Mouse (Mus musculus) embryonic facial prominence, embryonic 11.5 days (tissue): ENCODE measurements around the gene Gm38431. TPM values are rescaled to one million over a fixed set of nuclear protein-coding genes. Genes with fewer than 3 reads are reported as not detected.

Experiments
- ATAC-seq: fragments of 200-750 bp; cut with Nextera tagmentation; replicated peaks from 2 replicates; pipeline ENCODE4 v1.8.0; 2017; ENCODE audit warnings: low read depth; ENCODE audit not compliant: insufficient number of reproducible peaks, low FRiP score, low TSS enrichment
- DNase-seq: peaks from one replicate; pipeline ENCODE4 v3.0.0-alpha.2; 2015; ENCODE audit warnings: low spot score
- H3K27ac ChIP-seq: fragments of 300-500 bp; sonication (generic); replicated peaks from 2 replicates; pipeline ENCODE4 v1.5.1; 2014; ENCODE audit warnings: mild to moderate bottlenecking, low read depth, low read length, control low read depth
- H3K27me3 ChIP-seq: fragments of 300-500 bp; sonication (generic); 2 replicates; pipeline ENCODE4 v1.6.1; 2014; ENCODE audit warnings: mild to moderate bottlenecking, low read length, moderate library complexity, mixed read lengths; ENCODE audit not compliant: control insufficient read depth, insufficient read depth
- H3K36me3 ChIP-seq: fragments of 300-500 bp; sonication (generic); replicated peaks from 2 replicates; pipeline ENCODE4 v1.6.1; 2014; ENCODE audit warnings: low read depth, mild to moderate bottlenecking, low read length, moderate library complexity, mixed read lengths; ENCODE audit not compliant: control insufficient read depth, insufficient read depth
- H3K4me1 ChIP-seq: fragments of 300-500 bp; sonication (generic); 2 replicates; pipeline ENCODE4 v1.6.1; 2014; ENCODE audit warnings: low read length, mixed read lengths; ENCODE audit not compliant: control insufficient read depth, insufficient read depth
- H3K4me2 ChIP-seq: fragments of 300-500 bp; sonication (generic); 2 replicates; pipeline ENCODE4 v1.6.1; 2014; ENCODE audit warnings: low read depth, mild to moderate bottlenecking, control low read depth, low read length, moderate library complexity
- H3K4me3 ChIP-seq: fragments of 300-500 bp; sonication (generic); 2 replicates; pipeline ENCODE4 v1.5.1; 2014; ENCODE audit warnings: low read depth, low read length, control low read depth
- H3K9ac ChIP-seq: fragments of 300-500 bp; sonication (generic); replicated peaks from 2 replicates; pipeline ENCODE4 v1.6.1; 2014; ENCODE audit warnings: mild to moderate bottlenecking, control low read depth, low read length
- H3K9me3 ChIP-seq: fragments of 300-500 bp; sonication (generic); replicated peaks from 2 replicates; pipeline ENCODE4 v1.6.1; 2016; ENCODE audit warnings: mild to moderate bottlenecking, low read length, inconsistent platforms, mixed read lengths; ENCODE audit not compliant: control insufficient read depth
- WGBS: fragments of 180-500 bp; shearing (Covaris S2); extraction: QIAGEN DNeasy Blood & Tissue Kit; methylation state at CpG from one replicate; pipeline ENCODE4 v1.1.7; 2014; 5-methylcytosine and 5-hydroxymethylcytosine counted together
- microRNA counts: library from miRNA; unstranded; fragments of <30 nt; microRNA quantifications from one replicate; lab custom pipeline; 2016
- microRNA-seq: library from miRNA; unstranded; fragments of <30 nt; microRNA quantifications from one replicate; pipeline ENCODE4, GENCODE M21; 2016; ENCODE audit warnings: borderline number of aligned reads
- polyA plus RNA-seq: library from polyadenylated mRNA; unstranded; fragments of >200 nt; fragmentation: Nextera tagmentation; extraction: Ambion mirVana; gene quantifications from 2 replicates; pipeline ENCODE4 v1.2.1, GENCODE M21; 2014

Gm38431 gene
- polyA plus RNA-seq, 1 experiment from 2014 or later = 2.3 TPM

DNA sequence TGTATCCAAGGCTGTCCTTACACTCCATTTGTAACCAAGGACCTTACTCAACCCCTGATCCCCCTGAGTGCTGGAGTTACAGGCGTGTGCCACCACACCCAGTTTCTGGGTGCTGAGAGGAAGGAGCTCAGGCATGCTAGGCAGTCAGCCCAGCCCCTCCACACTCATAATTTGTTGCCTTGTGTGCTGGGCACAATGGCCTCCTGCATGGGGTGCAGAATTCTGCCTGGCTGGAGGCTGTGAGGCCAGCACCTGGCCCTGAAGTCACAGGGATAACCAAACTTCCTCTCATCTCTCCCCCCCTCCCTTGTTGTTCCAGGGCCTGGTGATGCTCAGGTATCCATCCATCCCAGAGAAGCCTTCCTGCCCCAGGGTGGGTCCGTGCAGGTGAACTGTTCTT lies 73.2 kb downstream of the Gm38431 start:
- Histone ChIP-seq H3K27me3 (peaks cover 30% of the 10 kb centered on the region), H3K36me3 (no peaks in the 10 kb centered on the region), H3K27ac (no peak overlapping the region), H3K9me3 (no peaks in the 10 kb centered on the region), H3K9ac (no peak overlapping the region), H3K4me1 (no peaks in the 10 kb centered on the region; the same call in none of the 2 replicates), H3K4me3 (no peak overlapping the region), H3K4me2 (no peak overlapping the region)
- ATAC-seq (no peak), DNase-seq (no peak)
- WGBS = 81% methylated on average over 2 of the region's 2 CpGs

MicroRNA genes within 50 kb of the gene (microRNA counts, 519-probe panel; counts per million panel counts)
- microRNA mmu-miR-1900 (lab: Ali Mortazavi, UCI) = 3,678 counts per million, percentile 54 among the panel's probes with 10 or more counts

Small RNA genes lying within 50 kb of the gene (microRNA-seq; reads per million reads assigned to microRNA genes)
- gene Mir1900 = not detected
- gene Mir7082 = not detected

Other genes starting within 250 kb of the Gm38431 start
- gene A230050P20Rik, start 223.4 kb downstream of the Gm38431 start, polyA plus RNA-seq = 0.64 and 1.1 TPM in 2 replicates
- 1.6 and 3.2 TPM in 2 replicates for gene Angptl6, start 212.3 kb downstream of the Gm38431 start, polyA plus RNA-seq
- gene Ppan, start 203.8 kb downstream of the Gm38431 start, polyA plus RNA-seq = 64.3 and 65.0 TPM in 2 replicates
- 352 TPM in 2 replicates for gene Eif3g, start 193.4 kb downstream of the Gm38431 start, polyA plus RNA-seq
- gene Dnmt1, start 132.1 kb downstream of the Gm38431 start, polyA plus RNA-seq = 82.0 and 88.1 TPM in 2 replicates
- gene S1pr2, start 115.2 kb downstream of the Gm38431 start, polyA plus RNA-seq = 37.5 and 43.6 TPM in 2 replicates
- 139 and 147 TPM in 2 replicates for gene Mrpl4, start 89.3 kb downstream of the Gm38431 start, polyA plus RNA-seq
- 4.5 and 5.8 TPM in 2 replicates for gene Icam1, start 76.0 kb downstream of the Gm38431 start, polyA plus RNA-seq
- gene Icam4, start 62.6 kb downstream of the Gm38431 start, polyA plus RNA-seq = 5.6 and 6.1 TPM in 2 replicates
- gene Icam5, start 59.9 kb downstream of the Gm38431 start, polyA plus RNA-seq = not detected in 2 replicates
- gene Zglp1, start 24.9 kb downstream of the Gm38431 start, polyA plus RNA-seq = 0.80 and 2.2 TPM in 2 replicates
- gene Gm49373, start 18.9 kb downstream of the Gm38431 start, polyA plus RNA-seq = 0.36 and 0.58 TPM in 2 replicates
- gene Fdx1l, start 18.4 kb downstream of the Gm38431 start, polyA plus RNA-seq = 44.7 and 52.1 TPM in 2 replicates
- gene Raver1, start within 50 bp of the Gm38431 start, polyA plus RNA-seq = 63.1 and 70.3 TPM in 2 replicates
- gene Tyk2, start 39.2 kb upstream of the Gm38431 start, polyA plus RNA-seq = 5.4 and 7.1 TPM in 2 replicates
- 371 and 374 TPM in 2 replicates for gene Cdc37, start 58.0 kb upstream of the Gm38431 start, polyA plus RNA-seq
- gene Pde4a, start 73.7 kb upstream of the Gm38431 start, polyA plus RNA-seq = 3.8 and 4.7 TPM in 2 replicates
- gene Keap1, start 147.4 kb upstream of the Gm38431 start, polyA plus RNA-seq = 23.2 and 27.1 TPM in 2 replicates
- 0.08 and 0.21 TPM in 2 replicates for gene S1pr5, start 156.4 kb upstream of the Gm38431 start, polyA plus RNA-seq
- gene Atg4d, start 173.3 kb upstream of the Gm38431 start, polyA plus RNA-seq = 28.5 and 31.1 TPM in 2 replicates
- gene Kri1, start 196.0 kb upstream of the Gm38431 start, polyA plus RNA-seq = 11.4 and 13.3 TPM in 2 replicates
- 51.3 and 55.0 TPM in 2 replicates for gene Cdkn2d, start 199.4 kb upstream of the Gm38431 start, polyA plus RNA-seq
- 15.9 and 16.3 TPM in 2 replicates for gene Ap1m2, start 220.3 kb upstream of the Gm38431 start, polyA plus RNA-seq
- 86.0 and 89.8 TPM in 2 replicates for gene Slc44a2, start 228.7 kb upstream of the Gm38431 start, polyA plus RNA-seq